Mouse (Mus musculus) kidney, postnatal 36 days (tissue): ENCODE measurements at regions not wholly inside any gene's neighbourhood (a gene's known extent, or its start where the extent isn't known, plus 50 kb on each side); places are given as distances from the start of the nearest gene placed in this dataset.

ENCODE experiments used
- DNase-seq, 2 experiments: peaks; one replicate each; pipeline ENCODE4 v3.0.0; 2021 to 2022; ENCODE audit warnings: mixed read lengths in 2 of 2

DNA sequence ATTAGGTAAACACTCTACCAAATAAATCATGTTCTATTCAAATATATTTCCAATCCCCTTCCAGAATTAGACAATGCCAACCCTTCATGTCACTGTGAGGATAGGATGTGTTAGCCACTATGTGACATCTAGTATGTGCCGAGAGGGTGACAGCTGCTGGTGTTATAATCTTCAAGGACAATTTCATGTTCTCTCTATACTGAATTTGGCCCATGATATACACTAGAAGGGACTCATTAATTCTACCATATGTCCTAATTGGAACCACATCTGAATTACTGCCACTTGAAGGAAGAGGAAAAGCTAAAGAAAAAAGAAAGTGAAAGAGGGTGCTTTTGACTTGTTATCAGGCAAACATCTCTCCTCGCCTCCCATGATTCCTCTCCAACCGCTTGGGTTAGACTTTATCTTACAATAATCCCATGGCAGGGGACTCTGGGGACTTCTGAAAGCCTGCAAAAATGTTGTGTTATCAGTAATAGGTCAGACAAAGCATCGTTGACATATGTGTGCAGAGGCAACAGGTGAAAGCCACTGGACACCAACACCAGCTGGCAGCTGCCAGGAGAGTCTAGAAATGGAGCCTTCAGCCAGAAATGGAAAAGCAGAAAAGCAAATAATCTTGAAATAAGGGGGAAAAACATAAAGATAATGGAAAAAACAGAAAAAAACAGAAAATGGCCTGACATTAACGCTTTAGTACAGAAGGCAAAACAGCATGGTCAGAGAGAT is 131.7 kb upstream of the Hs6st1 start:
- no peak for DNase-seq

DNA sequence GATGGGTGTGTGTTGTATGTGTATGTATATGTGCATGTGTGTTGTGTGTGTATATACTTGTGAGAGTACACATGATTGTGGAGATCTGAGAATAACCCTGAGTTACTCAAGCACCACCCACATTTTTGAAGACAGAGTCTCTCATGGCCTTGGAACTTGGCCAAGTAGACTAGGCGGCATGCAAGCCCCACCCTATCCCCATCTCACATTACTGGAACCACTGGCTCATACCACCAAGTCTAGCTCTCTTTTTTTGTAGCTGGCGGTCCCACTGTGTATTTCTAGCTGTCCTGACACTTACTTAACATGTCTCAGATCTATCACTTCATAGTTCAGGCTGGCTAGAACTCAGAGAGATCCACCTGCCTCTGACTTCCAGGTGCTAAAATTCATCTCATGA is 128.0 kb upstream of the Hs6st1 start:
- DNase-seq = no peak

DNA sequence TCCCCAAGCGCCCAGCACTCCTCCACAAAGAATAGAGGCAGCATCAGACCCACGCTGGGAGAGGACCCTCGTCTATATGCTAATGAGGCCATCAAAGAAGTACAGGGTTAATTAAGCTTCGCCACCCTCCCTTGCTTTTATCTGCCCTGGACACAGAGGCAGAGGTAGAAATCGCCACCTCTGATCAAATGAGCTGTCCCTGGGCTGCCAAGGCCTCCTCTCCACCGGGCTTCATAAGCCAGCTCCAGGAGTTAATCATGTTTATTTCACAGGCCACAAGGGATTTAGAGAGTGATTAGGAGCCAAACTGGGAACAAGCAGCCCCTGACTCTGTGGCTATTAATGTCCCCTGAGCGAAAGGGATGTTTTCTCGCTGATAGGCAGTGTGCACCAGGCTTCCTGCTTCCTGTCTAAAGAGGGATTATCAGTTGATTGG is 126.5 kb upstream of the Hs6st1 start:
- DNase-seq = no peak

DNA sequence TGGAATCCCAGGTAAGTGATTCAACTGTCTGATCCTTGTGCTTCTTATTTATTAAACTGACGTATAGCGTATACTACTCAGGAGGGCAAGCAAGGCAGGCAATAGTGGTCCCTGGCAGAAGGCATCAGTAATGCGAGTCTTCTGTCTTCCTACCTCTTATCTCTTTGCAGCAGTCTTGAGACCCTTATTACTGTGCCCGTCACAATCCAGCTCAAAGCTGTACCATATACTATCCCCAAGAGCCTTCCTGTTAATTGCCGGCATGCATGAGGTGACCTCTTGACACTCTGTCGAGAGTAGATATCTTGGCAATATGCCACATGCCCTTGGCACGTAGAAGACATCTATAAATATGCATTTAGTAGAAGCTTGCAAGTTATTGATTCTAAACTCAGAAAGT is 126.0 kb upstream of the Hs6st1 start:
- DNase-seq = no peak

DNA sequence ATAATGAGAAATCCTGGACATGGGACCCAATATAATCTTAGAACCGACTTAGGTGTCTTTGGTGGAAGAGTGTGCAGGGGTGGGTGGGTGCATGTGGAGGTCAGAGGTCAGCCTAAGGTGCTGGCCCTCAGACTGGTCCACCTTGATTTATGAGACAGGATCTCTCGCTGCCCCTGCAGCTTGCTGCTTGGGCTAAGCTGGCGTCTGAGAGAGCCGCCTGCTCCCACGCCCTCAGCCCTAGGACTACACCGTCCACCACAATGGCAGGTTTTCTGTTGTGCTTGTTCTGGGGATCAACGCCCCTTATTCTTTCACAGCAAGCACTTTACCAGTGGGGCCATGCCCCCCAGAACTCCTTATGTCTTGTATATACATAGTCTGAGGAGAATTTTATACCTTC is 124.4 kb upstream of the Hs6st1 start:
- DNase-seq = no peak

DNA sequence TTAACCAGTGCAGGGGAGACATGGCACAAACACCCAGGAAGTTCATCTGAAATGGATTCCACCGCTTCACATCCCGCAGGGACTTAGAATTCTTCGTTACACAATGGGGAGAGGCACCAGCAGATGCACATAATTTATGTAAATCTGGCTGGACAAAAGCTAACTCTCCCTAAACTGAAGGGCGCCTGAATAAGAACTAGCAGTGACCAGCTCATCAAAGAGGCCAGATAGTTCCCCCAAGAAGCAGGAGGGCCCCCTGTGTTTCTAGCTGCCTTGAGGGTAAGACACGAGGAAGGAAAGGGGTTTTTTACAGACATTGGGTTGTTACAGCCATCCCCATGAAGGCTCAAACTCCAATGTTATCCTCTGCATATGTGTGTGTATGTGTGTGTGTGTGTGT is 123.8 kb upstream of the Hs6st1 start:
- no peak for DNase-seq

DNA sequence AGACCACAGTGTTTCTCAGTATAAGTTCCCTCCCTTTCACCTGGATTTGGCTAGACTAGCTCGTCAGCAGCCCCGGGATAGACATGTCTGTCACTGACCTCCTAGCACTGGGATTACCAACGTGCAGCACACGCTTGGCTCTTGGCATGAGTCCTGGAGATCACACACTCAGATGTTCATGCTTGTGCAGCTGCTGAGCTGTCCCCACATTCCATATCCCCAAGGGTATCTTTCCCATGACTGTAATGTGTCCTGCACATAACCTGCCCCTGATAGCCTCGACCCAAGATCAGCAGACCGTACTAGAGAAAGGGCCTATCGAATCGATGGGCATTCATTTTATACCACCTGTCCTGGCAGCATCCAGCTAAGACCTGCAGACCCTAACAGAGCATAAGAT is 123.4 kb upstream of the Hs6st1 start:
- no peak for DNase-seq

DNA sequence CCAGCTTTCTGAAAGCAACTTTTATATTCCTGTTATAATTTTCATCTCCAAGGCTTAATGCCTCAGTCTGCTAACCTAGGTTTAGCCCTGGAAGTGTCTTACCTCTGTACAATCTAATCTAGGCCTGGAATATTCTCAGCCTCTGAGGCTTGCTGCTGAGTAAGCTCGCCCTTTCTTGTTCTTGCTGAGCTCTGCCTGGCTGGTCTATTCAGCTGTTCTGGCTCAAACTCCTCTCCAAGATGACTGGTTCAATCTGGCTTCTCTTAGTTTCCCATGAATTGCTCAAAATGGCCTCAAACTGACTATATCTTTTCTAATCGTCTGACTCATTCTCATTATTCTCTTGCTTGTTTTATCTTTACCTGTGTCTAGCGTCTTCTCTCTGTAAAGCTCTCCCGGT is 122.6 kb upstream of the Hs6st1 start:
- no peak for DNase-seq

DNA sequence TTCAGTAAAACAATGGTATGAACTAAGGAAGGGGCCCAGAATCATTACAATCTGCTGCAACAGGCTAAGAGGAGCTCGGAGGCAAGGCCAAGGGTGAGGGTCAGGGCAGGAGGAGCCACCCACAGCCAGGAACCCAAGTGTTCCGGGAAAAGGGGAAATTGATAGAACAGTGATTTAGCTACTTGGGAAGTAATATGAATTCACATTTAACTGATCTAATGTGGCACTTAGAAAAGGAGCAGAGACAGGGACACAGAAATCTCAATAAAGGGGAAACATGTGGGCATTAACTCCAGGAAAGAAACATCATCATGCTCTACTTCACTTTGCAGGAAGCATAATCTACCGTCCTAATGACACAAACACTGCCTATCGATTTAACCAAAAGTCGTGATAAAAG is 120.1 kb upstream of the Hs6st1 start:
- DNase-seq = peak in 1 of 2 experiments; percentile 22

DNA sequence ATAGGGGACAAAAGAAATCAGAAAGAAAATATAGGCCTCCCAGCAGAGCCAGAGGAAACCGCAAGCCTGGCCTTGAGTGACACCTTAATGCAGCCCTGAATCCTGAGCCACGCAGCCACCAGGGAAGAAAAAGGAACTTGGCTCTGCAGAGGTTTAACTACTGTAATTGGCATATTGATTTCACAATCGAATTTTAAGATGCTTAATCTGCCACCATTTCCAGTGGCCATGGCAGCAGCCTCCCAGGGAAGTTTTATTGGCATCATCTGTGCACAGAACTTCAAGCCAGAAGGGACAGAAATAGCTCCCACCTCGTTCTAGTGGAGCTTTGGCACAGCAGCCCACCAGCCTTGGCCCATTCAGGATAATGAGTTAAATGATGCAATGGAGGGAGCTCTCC is 117.1 kb upstream of the Hs6st1 start:
- DNase-seq = no peak

DNA sequence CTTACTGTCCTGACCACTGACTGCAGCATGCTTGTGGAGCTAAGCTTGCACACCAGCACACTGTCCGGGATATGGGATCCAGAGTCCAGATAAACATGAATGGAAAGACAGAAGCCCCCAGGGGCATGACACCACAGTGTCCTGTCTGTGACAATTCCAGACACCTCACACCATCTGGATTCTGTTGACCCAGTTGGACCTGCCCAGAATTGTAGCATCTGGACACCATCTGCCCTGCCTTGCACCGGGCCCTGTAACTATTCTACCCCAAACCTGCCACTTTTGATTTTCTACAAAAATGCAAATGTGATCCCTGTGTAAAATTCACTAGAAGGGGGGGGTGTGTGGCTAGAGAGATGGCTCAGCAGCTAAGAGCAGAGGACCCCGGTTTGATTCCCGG is 114.5 kb upstream of the Hs6st1 start:
- no peak for DNase-seq

DNA sequence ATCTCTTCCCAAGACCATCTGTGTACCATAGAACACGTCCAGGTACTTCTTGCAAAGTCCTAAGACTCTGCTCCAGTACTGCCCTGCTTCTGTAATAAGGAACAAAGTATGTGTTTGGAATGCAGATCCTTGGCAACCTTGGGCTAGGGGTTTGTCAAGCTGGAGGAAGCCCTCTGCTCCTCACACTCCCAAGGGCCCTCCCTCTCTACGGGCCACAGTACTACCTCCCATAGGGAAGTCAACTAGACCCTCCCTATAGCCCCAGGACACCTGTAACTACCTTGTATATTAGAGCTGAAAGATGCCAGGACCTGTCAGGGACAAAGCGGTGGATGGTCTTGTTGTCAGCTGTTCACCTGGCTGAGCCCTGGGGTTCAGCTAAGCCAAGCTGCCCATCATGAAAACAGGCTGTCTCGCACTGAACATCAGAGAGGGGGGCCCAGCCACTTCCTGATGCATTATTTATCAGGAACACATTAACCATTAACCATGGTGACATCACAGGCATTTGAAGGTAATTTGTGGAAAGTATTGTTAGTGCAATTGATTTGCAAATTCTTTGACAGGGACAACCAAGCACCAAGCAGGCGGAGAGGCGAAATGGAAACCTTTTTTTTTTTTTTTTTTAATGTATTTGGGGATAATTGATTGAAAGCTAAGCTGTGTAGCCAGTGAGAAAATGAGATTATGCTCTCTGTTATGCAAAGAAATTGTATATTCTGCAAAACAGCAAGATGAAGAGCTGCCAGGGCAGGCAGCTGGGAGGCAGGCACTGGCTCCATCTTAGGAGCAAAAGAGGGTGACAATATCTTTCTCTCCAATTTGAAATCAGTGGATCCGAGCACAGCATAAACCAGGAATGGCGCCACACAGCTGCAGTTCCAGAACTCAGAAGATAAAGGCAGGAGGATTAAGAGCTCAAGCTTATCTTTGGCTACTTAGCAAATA is 110.5 kb upstream of the Hs6st1 start:
- DNase-seq = no peak

DNA sequence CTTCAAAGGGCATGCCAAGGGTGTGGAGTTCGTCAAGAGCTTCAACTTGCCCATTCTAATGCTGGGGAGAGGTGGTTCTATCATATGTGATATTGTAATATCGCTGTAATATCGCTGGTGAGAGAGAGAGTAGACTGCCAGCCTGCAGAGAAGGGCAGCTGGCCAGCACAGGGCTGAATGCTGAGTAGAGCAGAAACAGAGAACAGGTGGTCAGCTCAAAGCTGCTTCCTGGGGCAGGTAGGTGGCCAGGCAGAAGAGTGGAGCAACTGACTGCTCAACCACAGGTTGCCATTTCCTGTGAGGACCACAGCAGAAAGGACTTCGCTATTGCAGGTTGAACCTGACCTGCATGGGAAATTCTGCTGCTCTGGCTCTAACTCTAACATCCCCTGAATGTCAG is 108.5 kb upstream of the Hs6st1 start:
- no peak for DNase-seq

DNA sequence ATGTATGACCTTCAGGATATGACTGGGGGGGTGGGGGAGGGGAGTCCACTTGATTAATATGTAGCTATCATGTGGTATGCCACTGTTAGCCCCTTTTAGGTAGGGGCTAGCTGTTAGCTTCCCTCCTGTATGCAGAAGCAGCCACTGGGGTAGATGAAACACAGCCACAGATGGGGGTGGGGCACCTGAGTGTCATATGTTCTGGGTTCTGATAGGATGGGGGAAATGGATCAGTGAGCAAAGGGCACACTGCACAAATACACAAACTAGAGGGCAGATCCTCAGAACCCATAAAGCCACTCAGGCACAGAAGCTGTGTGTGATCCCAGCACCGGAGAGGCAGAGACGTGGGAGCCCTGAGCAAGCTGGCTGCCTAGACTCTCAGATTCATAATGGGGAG is 107.4 kb upstream of the Hs6st1 start:
- DNase-seq = peak in 1 of 2 experiments; percentile 4

DNA sequence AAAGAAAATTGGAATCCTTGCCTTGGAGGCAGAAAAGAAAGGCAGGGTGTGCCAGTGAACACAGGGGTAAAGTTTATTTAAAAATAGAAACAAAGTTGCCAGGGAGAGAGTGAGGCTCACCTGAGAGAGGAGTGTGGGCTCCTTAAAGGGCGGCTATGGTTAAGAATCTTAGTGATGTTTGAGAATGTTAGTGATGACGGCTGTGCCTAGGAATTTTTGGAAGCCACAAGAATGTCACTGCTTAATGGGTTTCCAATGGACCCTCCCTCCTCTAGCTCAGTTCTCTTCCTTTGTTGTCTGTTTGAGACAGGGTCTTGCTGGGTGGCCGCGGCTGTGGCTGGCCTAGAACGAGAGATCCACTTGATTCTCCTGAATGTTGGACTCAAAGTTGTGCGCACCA is 106.3 kb upstream of the Hs6st1 start:
- DNase-seq = no peak

DNA sequence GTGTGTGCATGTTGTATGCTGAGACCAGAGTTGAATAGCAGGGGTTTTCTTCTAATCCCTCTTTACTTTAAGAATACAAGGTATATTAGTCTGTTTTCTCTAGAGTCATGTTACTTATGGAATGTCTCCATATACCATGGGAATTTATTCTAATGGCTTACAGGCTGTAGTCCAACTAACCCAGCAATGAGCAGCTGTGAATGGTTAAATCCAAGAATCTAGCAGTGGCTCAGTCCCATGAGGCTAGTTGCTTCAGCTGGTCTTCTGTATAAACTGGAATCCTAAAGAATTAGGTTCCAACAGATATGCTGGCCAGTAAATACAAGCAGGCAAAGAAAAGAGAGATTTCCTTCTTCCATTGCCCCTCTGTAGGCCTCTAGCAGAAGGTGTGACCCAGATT is 99.7 kb upstream of the Hs6st1 start:
- no peak for DNase-seq

DNA sequence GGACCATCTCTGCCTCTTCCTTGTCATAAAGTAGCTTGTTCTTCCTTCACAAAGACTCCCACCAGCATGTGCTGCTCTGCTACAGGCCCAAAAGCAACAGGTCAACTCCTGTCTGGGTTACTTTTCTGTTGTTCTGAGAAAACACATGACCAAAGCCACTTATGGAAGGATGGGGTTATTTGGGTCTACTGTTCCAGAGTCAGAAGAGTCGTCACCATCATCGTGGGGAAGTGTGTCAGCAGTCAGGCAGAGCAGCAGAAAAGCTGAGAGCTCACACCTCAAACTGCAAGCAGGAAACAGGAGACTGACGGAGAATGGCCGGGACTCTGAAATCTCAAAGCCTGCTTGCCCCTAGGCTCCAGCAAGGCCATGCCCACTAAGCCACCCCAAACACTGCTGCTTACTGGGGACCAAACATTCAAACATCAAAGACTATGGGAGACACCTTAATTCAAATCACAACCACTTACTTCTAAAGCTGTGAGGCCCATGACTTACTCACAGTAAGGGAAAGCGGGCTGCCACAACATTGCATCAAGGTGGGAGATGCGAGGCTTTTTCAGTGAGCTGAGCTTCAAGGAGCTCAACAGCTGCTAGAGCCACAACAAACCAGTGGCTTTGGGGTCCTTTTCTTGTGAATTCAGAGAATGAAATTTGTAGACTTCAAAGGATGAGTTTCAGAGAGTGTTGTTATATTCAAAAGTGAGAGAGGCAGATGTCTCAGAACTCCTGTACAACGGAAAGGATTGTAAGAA is 96.6 kb upstream of the Hs6st1 start:
- no peak for DNase-seq

DNA sequence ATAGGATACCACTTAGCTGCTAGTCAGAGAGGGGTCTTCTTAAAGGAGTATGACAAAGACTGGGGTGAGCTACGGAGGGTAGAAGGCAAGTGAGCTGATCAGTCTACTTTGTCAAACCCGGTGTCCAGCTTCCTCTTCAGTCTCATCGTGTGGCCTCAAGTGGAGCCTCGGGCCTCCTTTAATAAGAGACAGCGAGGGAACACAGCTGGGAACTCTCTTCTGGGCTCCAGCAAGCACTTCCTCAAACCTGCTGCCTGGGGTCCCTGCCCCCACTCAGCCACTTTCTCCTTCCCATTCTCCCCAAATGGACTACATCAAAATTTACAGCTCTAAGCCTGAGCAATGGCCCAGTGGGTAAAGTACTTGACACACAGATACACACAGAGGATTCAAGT is 96.0 kb upstream of the Hs6st1 start:
- no peak for DNase-seq

DNA sequence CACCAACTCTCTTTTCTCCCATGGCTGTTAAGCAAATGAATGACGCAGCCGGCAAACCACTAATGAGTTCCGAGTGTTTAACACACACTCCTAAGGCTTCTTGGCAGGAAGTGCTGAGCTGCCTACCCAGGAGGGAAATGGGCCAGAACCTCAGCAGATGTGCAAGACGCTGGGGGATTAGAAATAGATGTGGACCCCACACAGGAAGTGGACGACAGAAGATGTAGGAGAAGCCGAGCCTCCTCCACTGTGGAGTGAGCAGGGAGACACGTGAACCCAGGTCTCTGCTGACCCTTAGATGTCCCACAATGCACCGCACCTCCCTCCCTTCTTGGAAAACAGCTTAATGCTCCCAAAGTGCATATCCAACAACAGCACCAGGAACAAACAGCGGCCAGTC is 94.8 kb upstream of the Hs6st1 start:
- DNase-seq = peak; percentile 39 to 57

DNA sequence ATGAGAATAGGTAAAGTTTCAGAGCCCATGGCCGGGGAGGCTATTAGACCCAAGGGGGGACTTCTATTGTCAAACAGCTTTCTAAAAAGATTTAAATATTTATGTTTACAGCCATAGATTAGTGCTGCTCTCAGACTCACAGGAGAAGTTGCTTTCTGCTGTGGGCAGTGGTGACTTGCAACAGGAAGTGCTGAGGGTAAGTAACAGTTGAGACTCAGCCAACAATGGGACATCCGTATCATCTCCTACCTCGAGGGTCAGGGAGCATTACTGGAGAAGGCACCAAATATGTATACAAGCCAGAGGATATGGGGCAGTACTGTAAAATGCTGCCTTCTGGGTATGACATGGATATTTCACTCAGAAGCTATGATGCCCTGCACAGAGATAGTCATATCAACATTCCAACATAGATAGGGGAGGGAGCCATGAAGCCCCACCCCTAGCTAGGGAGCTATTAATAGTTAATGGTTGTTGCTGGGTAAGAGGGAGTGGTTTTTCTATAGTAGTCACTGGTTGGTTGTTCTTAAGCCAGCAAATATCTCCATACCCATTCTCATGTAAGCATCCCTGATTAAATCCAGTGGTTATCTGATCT is 92.5 kb upstream of the Hs6st1 start:
- no peak for DNase-seq

DNA sequence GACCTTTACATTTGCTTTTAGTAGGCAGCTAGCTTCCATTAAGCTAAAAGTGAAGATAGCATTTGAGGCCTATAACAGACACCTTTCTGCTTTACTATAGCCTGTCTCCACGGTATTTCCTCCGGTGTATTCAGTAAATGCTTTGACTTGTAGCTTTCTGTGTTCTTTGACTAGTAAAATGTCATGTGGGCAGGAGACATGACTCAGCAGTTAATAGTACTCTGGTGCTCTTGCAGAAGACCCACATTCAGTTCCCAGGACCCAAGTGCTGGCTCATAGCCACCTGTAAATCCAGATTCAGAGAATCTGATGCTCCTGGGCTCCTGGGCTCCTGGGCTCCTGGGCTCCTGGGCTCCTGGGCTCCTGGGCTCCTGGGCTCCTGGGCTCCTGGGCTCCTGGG is 91.7 kb upstream of the Hs6st1 start:
- DNase-seq = peak in 1 of 2 experiments; percentile 18

DNA sequence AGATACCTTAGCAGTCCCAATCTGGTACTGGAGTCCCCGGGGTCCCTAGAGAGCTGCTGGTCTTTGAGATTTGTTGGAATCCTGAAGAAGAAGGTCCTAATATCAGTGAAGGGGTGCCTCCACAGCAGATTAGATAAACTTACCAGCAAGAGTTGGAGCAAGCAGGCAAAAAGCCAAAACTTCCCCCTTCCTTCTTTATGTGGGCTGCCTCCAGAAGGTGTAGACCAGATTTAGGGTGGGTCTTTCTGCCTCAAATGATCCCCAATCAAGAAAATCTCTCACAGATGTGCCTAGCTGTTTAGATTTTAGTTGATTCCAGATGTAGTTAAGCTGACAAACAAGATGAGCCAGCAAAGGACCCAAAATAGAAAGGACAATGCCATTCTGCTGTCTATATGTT is 90.1 kb upstream of the Hs6st1 start:
- no peak for DNase-seq

DNA sequence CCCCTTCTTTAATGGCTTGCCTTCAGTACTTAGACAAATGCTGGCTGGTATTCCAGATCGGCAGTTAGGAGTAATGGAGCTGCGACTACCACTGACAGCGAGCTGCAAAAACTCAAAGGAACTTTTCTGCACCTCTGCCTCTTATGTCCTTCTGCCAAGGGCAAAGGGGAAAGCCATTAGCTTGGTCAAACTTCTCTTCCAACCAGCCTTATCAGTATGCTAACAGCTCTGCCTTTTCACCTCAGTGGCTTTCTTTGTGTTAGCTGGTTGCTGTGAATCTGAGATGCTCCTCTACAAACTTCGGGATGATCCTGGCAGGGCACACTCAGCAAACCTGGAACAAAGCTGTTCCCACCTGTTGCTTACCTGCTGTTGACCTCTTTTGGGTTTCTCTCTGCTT is 89.4 kb upstream of the Hs6st1 start:
- no peak for DNase-seq
